Mouse (Mus musculus): ENCODE data around the gene Npdc1. TPM values are rescaled to one million over a fixed set of nuclear protein-coding genes. Genes with fewer than 3 reads are reported as not detected.
A peak's percentile ranks its signal among the peaks of the same experiment; 100 is the strongest.

The Npdc1 gene
- polyA plus RNA-seq, 1 experiment = 114 TPM

DNA sequence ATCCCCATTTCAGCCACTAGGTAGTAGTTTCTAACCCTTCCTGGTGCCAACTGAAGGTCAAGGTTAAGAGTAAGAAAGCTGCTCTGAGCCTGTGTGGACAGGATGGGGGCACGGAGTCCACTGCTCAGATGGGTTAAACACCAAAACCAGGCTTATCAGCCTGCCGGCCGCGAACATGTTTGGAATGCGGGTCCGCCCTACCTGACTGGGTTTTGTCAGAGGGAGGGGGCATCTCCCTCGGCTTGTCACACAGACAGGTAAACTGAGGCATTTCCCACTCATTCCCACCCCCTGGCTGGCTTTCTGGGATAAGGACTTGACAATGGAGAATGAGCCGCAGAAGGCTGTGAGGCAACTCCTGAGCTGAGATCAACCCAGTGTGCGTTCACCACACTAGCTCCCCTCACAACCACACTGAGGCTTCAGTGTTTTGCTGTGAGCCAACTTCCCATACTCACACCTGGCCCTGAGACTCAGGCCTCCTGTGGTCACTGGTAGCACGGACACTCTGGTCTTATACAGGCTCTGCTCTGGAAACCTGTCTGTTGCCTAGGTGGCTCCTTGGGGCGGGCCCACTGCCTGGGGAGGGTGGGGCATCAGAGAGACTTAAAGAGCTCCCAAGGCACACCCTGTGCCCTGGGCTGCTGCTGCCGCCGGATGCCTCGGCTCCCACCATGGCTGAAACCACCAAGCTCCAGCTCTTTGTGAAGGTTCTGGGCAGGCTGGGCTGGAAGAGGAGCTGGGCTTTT is 57.2 kb downstream of the Npdc1 start, which contains the start of gene Clic3:
Gene Clic3, plus strand, starts transcription at position 634 of the 749 bp plus-strand sequence.
- H3K4me3 ChIP-seq = no peak within 1 kb of the TSS
- H3K79me2 ChIP-seq (ENCODE audit: control insufficient read depth, insufficient read depth) = no peaks in the 10 kb centered on the region
- H3K27me3 ChIP-seq (ENCODE audit: control insufficient read depth, insufficient read depth, insufficient read length) = no peaks in the 10 kb centered on the region
- H3ac ChIP-seq (ENCODE audit: control insufficient read depth, insufficient read length) = no peak within 1 kb of the TSS
- H3K36me3 ChIP-seq (ENCODE audit: control insufficient read depth, insufficient read depth) = no peaks in the 10 kb centered on the region
- TF ChIP-seq E2F4 (IDR thresholded peaks at IDR 0.05; ENCODE audit: insufficient read depth) (no peak), POLR2A (IDR thresholded peaks at IDR 0.05; ENCODE audit: insufficient read length, low read depth) (peak; percentile 15)
- peak within 1 kb of the TSS; percentile 53 for H3K4me2 ChIP-seq (ENCODE audit: low read depth)

DNA sequence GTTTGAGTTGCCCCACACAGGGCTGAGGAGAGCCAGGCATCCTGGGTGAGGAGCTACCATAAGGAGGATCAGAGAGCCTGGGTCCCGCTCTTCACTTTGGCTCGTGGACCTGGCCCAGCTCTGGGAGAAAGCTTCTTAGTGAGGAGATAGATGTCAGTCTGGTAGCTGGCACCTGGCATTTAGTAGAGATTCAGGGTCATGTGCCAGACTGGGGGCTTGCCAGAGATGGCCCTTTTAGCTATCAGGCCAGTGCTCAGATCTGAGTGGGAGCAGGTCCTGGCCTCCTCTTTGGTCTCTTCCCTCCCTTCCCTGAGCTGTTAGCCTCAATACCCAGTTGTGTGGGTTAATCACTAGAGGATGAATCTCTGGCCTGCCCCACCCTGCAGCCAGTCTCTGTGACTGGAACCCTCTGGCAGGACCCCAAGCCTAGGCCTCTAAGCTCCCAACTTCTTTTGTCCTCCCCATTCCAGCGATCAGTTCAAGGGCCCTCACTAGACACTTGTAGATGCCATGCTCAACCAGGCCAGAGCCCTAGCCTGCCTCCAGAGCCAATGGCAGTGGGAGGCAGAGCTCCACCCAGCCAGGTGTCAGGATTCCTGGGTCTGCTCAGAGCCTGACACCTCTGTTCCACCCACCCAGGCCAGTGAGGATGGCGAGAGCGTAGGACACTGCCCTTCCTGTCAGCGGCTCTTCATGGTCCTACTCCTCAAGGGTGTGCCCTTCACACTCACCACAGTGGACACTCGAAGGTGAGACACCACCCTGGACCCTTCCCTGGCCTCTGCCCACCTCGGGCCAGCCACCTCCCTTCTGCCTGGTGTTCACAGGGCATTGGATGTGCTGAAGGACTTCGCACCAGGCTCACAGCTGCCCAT is 58.1 kb downstream of the Npdc1 start:
- Histone ChIP-seq H3K36me3 (ENCODE audit: control insufficient read depth, insufficient read depth) (no peaks in the 10 kb centered on the region), H3K79me2 (ENCODE audit: control insufficient read depth, insufficient read depth) (no peaks in the 10 kb centered on the region), H3ac (ENCODE audit: control insufficient read depth, insufficient read length) (no peak overlapping the region), H3K4me3 (no peak overlapping the region), H3K27me3 (ENCODE audit: control insufficient read depth, insufficient read depth, insufficient read length) (no peaks in the 10 kb centered on the region), H3K4me2 (ENCODE audit: low read depth) (peak overlapping the region; percentile 53)
- TF ChIP-seq POLR2AphosphoS2 (IDR thresholded peaks at IDR 0.05; ENCODE audit: insufficient read length, low read depth) (peak; percentile 62), SRF (IDR thresholded peaks at IDR 0.05; ENCODE audit: control insufficient read depth, insufficient read length, low read depth) (no peak)

DNA sequence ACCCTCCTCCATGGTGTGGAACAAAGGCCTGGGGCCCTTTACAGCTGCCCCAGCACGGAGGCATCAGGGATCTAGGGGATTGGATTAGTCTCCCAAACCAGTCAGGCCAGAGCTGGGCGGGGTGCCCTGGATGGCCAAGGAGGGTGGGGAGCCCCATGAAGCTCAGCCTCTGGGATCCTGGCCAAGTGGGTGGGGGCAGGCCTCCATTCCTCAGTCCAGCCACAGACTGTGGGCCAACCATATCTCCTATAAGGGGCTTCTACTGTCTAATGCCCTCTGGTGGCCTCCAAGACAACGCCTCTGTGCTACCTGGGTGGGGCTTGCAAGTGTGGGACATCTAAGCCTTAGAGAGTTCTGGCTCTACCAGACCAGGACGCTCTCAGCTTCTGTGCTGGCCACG is 59.8 kb downstream of the Npdc1 start:
- peak overlapping the region; percentile 94 for H3K4me2 ChIP-seq (ENCODE audit: low read depth)
- no peaks in the 10 kb centered on the region for H3K36me3 ChIP-seq (ENCODE audit: control insufficient read depth, insufficient read depth)

More for the DNA sequence above, 59.8 kb downstream of the Npdc1 start:
- Histone ChIP-seq H3K27me3 (ENCODE audit: control insufficient read depth, insufficient read depth, insufficient read length) (no peaks in the 10 kb centered on the region), H3ac (ENCODE audit: control insufficient read depth, insufficient read length) (no peak overlapping the region), H3K79me2 (ENCODE audit: control insufficient read depth, insufficient read depth) (no peaks in the 10 kb centered on the region), H3K4me3 (peak overlapping the region; percentile 69)
- TF ChIP-seq POLR2AphosphoS2 (IDR thresholded peaks at IDR 0.05; ENCODE audit: insufficient read length, low read depth) (no peak), TCF3 (IDR thresholded peaks at IDR 0.05; ENCODE audit: insufficient read length, low read depth) (no peak), POLR2A (IDR thresholded peaks at IDR 0.05; ENCODE audit: insufficient read length, low read depth) (no peak), USF1 (IDR thresholded peaks at IDR 0.05; ENCODE audit: low read depth) (no peak), REST (IDR thresholded peaks at IDR 0.05; ENCODE audit: insufficient read depth, insufficient read length) (no peak), E2F4 (IDR thresholded peaks at IDR 0.05; ENCODE audit: insufficient read depth) (no peak), MYOD1 (IDR thresholded peaks at IDR 0.05; ENCODE audit: control insufficient read depth in 1 of 3, insufficient read length in 2 of 3, low read depth in 2 of 3) (no peak), MYOG (IDR thresholded peaks at IDR 0.05; ENCODE audit: control insufficient read depth in 1 of 3, insufficient read depth in 1 of 3, insufficient read length in 2 of 3, low read depth in 2 of 3) (no peak), MAX (IDR thresholded peaks at IDR 0.05; ENCODE audit: low read depth) (no peak), CEBPB (IDR thresholded peaks at IDR 0.05; ENCODE audit: insufficient read depth, poor library complexity, severe bottlenecking) (no peak)

Other genes starting within 250 kb of the Npdc1 start
- gene Nrarp, start 218.6 kb upstream of the Npdc1 start, polyA plus RNA-seq (2012; fragmentation: generic; extraction: Trizol) = 1.3 TPM
- gene Tor4a, start 202.5 kb upstream of the Npdc1 start, polyA plus RNA-seq (2012; fragmentation: generic; extraction: Trizol) = 9.2 TPM
- 55.8 TPM for gene Nelfb, start 187.9 kb upstream of the Npdc1 start, polyA plus RNA-seq (2012; fragmentation: generic; extraction: Trizol)
- gene Stpg3, start 184.7 kb upstream of the Npdc1 start, polyA plus RNA-seq (2012; fragmentation: generic; extraction: Trizol) = not detected
- 0.48 TPM for gene Fam166a, start 180.6 kb upstream of the Npdc1 start, polyA plus RNA-seq (2012; fragmentation: generic; extraction: Trizol)
- 359 TPM for gene Tubb4b, start 174.6 kb upstream of the Npdc1 start, polyA plus RNA-seq (2012; fragmentation: generic; extraction: Trizol)
- not detected for gene Slc34a3, start 165.0 kb upstream of the Npdc1 start, polyA plus RNA-seq (2012; fragmentation: generic; extraction: Trizol)
- not detected for gene Rnf224, start 162.6 kb upstream of the Npdc1 start, polyA plus RNA-seq (2012; fragmentation: generic; extraction: Trizol)
- gene Rnf208, start 157.1 kb upstream of the Npdc1 start, polyA plus RNA-seq (2012; fragmentation: generic; extraction: Trizol) = 0.59 TPM
- gene Cysrt1, start 156.9 kb upstream of the Npdc1 start, polyA plus RNA-seq (2012; fragmentation: generic; extraction: Trizol) = not detected
- 4.5 TPM for gene AL732309.1, start 152.5 kb upstream of the Npdc1 start, polyA plus RNA-seq (2012; fragmentation: generic; extraction: Trizol)
- 47.2 TPM for gene Tmem203, start 143.9 kb upstream of the Npdc1 start, polyA plus RNA-seq (2012; fragmentation: generic; extraction: Trizol)
- 5.5 TPM for gene Tprn, start 136.7 kb upstream of the Npdc1 start, polyA plus RNA-seq (2012; fragmentation: generic; extraction: Trizol)
- gene Ssna1, start 126.9 kb upstream of the Npdc1 start, polyA plus RNA-seq (2012; fragmentation: generic; extraction: Trizol) = 106 TPM
- 97.9 TPM for gene Anapc2, start 126.9 kb upstream of the Npdc1 start, polyA plus RNA-seq (2012; fragmentation: generic; extraction: Trizol)
- 0.40 TPM for gene Tmem210, start 111.2 kb upstream of the Npdc1 start, polyA plus RNA-seq (2012; fragmentation: generic; extraction: Trizol)
- gene Lrrc26, start 109.4 kb upstream of the Npdc1 start, polyA plus RNA-seq (2012; fragmentation: generic; extraction: Trizol) = 1.6 TPM
- 0.12 TPM for gene Grin1, start 80.2 kb upstream of the Npdc1 start, polyA plus RNA-seq (2012; fragmentation: generic; extraction: Trizol)
- 46.3 TPM for gene Man1b1, start 67.0 kb upstream of the Npdc1 start, polyA plus RNA-seq (2012; fragmentation: generic; extraction: Trizol)
- gene Dpp7, start 43.0 kb upstream of the Npdc1 start, polyA plus RNA-seq (2012; fragmentation: generic; extraction: Trizol) = 43.0 TPM
- 68.3 TPM for gene Uap1l1, start 33.7 kb upstream of the Npdc1 start, polyA plus RNA-seq (2012; fragmentation: generic; extraction: Trizol)
- 10.4 TPM for gene Sapcd2, start 27.0 kb upstream of the Npdc1 start, polyA plus RNA-seq (2012; fragmentation: generic; extraction: Trizol)
- 0.89 TPM for gene Entpd2, start 3.5 kb upstream of the Npdc1 start, polyA plus RNA-seq (2012; fragmentation: generic; extraction: Trizol)
- gene Fut7, start 23.9 kb downstream of the Npdc1 start, polyA plus RNA-seq (2012; fragmentation: generic; extraction: Trizol) = 0.08 TPM
- 9.8 TPM for gene Abca2, start 29.4 kb downstream of the Npdc1 start, polyA plus RNA-seq (2012; fragmentation: generic; extraction: Trizol)
- gene Clic3, start 57.5 kb downstream of the Npdc1 start, polyA plus RNA-seq (2012; fragmentation: generic; extraction: Trizol) = 13.5 TPM
- 64.3 TPM for gene Paxx, start 61.7 kb downstream of the Npdc1 start, polyA plus RNA-seq (2012; fragmentation: generic; extraction: Trizol)
- 9.8 TPM for gene Ptgds, start 70.7 kb downstream of the Npdc1 start, polyA plus RNA-seq (2012; fragmentation: generic; extraction: Trizol)
- gene Lcn12, start 94.6 kb downstream of the Npdc1 start, polyA plus RNA-seq (2012; fragmentation: generic; extraction: Trizol) = not detected
- gene Fbxw5, start 101.4 kb downstream of the Npdc1 start, polyA plus RNA-seq (2012; fragmentation: generic; extraction: Trizol) = 53.6 TPM
- 0.74 TPM for gene C8g, start 102.4 kb downstream of the Npdc1 start, polyA plus RNA-seq (2012; fragmentation: generic; extraction: Trizol)
- gene Traf2, start 147.6 kb downstream of the Npdc1 start, polyA plus RNA-seq (2012; fragmentation: generic; extraction: Trizol) = 40.4 TPM
- gene Edf1, start 158.5 kb downstream of the Npdc1 start, polyA plus RNA-seq (2012; fragmentation: generic; extraction: Trizol) = 513 TPM
- gene Mamdc4, start 175.5 kb downstream of the Npdc1 start, polyA plus RNA-seq (2012; fragmentation: generic; extraction: Trizol) = 8.7 TPM
- gene Phpt1, start 175.9 kb downstream of the Npdc1 start, polyA plus RNA-seq (2012; fragmentation: generic; extraction: Trizol) = 108 TPM
- 1.0 TPM for gene Ajm1, start 182.4 kb downstream of the Npdc1 start, polyA plus RNA-seq (2012; fragmentation: generic; extraction: Trizol)
- 76.5 TPM for gene Rabl6, start 209.2 kb downstream of the Npdc1 start, polyA plus RNA-seq (2012; fragmentation: generic; extraction: Trizol)
- 0.13 TPM for gene Ccdc183, start 218.3 kb downstream of the Npdc1 start, polyA plus RNA-seq (2012; fragmentation: generic; extraction: Trizol)
- gene Tmem141, start 222.7 kb downstream of the Npdc1 start, polyA plus RNA-seq (2012; fragmentation: generic; extraction: Trizol) = 32.6 TPM
- gene Fcna, start 228.7 kb downstream of the Npdc1 start, polyA plus RNA-seq (2012; fragmentation: generic; extraction: Trizol) = 0.10 TPM

All from myocyte (in vitro differentiated cells).